ENCODE assay signal across 8 mouse cellular contexts in the genomic region with DNA sequence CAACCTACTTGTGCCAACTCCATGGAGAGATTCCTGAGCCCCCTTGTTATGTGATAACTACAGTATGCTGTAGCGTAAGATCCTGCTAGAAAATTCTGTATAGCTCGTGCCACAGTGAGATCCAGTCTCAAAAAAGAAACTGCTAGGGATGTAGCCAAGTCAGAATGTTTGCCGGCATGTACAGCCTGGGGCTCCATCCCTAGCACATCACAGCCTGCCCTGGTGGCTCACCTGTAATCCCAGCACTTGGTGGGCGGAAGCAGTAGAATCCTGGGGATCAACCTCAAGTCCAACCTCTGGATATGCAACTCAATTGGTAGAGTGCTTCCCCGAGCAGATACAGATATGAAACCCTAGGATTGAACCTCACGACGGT. TPM values are rescaled to one million over a fixed set of nuclear protein-coding genes. Genes with fewer than 3 reads are reported as not detected.
DNase-seq lines count a peak whose midpoint lies in the region; ATAC-seq and TF ChIP-seq lines count a peak whose summit lies in the region.

No protein-coding gene starts in this region.

- no peaks in the 10 kb centered on the region for H3K27me3 ChIP-seq in lung, embryonic 14.5 days (ENCODE audit: insufficient read depth, low read length)
- no peaks in the 10 kb centered on the region for H3K27me3 ChIP-seq in embryonic facial prominence, embryonic 13.5 days
- no peaks in the 10 kb centered on the region for H3K27me3 ChIP-seq in intestine, embryonic 15.5 days (replicated peaks)
- H3K27me3 ChIP-seq in neural tube, embryonic 13.5 days, result no peaks in the 10 kb centered on the region

- no peaks in the 10 kb centered on the region; the same call in 1 of the 2 replicates for H3K36me3 ChIP-seq in lung, embryonic 14.5 days (ENCODE audit: insufficient read depth)
- H3K36me3 ChIP-seq in embryonic facial prominence, embryonic 13.5 days, result peaks cover 6% of the 10 kb centered on the region; the same call in 1 of the 2 replicates
- no peaks in the 10 kb centered on the region for H3K36me3 ChIP-seq in intestine, embryonic 15.5 days
- no peaks in the 10 kb centered on the region for H3K36me3 ChIP-seq in neural tube, embryonic 13.5 days

- H3K4me1 ChIP-seq in lung, embryonic 14.5 days (ENCODE audit: insufficient read depth), result peaks cover 21% of the 10 kb centered on the region
- peaks cover 29% of the 10 kb centered on the region for H3K4me1 ChIP-seq in embryonic facial prominence, embryonic 13.5 days
- peaks cover 26% of the 10 kb centered on the region for H3K4me1 ChIP-seq in intestine, embryonic 15.5 days (replicated peaks)
- H3K4me1 ChIP-seq in neural tube, embryonic 13.5 days (replicated peaks), result peaks cover 34% of the 10 kb centered on the region

- peak overlapping the region; percentile 91 for H3K4me2 ChIP-seq in lung, embryonic 14.5 days
- H3K4me2 ChIP-seq in embryonic facial prominence, embryonic 13.5 days, result peak overlapping the region; percentile 86
- peak overlapping the region; percentile 86 for H3K4me2 ChIP-seq in intestine, embryonic 15.5 days (replicated peaks)
- H3K4me2 ChIP-seq in neural tube, embryonic 13.5 days, result peak overlapping the region; percentile 95

- no peak for DNase-seq in lung, embryonic 14.5 days
- DNase-seq in lung, postnatal 25 days (ENCODE audit: low spot score), result no peak
- DNase-seq in spleen, adult 12 weeks (ENCODE audit: low spot score), result no peak
- no peak for DNase-seq in B cell, adult 2 months
- DNase-seq in cerebellum, adult 11-12 months, result no peak

- H3K4me3 ChIP-seq in lung, embryonic 14.5 days (ENCODE audit: low read depth, low read length), result peak overlapping the region; percentile 99
- peak overlapping the region; percentile 99 for H3K4me3 ChIP-seq in embryonic facial prominence, embryonic 13.5 days
- peak overlapping the region; percentile 98 for H3K4me3 ChIP-seq in intestine, embryonic 15.5 days (replicated peaks)
- peak overlapping the region; percentile 100 for H3K4me3 ChIP-seq in neural tube, embryonic 13.5 days

- WGBS in lung, embryonic 14.5 days, result 14% methylated on average over 7 of the region's 7 CpGs
- WGBS in embryonic facial prominence, embryonic 13.5 days, result 14% methylated on average over 7 of the region's 7 CpGs
- WGBS in intestine, embryonic 15.5 days, result 11% methylated on average over 7 of the region's 7 CpGs
- 22% methylated on average over 7 of the region's 7 CpGs for WGBS in neural tube, embryonic 13.5 days

- H3K27ac ChIP-seq in lung, embryonic 14.5 days (ENCODE audit: low read depth), result peak overlapping the region; percentile 99
- peak overlapping the region; percentile 99 for H3K27ac ChIP-seq in embryonic facial prominence, embryonic 13.5 days
- peak overlapping the region; percentile 100 for H3K27ac ChIP-seq in intestine, embryonic 15.5 days
- peak overlapping the region; percentile 97 for H3K27ac ChIP-seq in neural tube, embryonic 13.5 days (replicated peaks)

- H3K9ac ChIP-seq in lung, embryonic 14.5 days, result peak overlapping the region; percentile 99
- peak overlapping the region; percentile 100 for H3K9ac ChIP-seq in embryonic facial prominence, embryonic 13.5 days
- peak overlapping the region; percentile 100 for H3K9ac ChIP-seq in intestine, embryonic 15.5 days
- peak overlapping the region; percentile 99 for H3K9ac ChIP-seq in neural tube, embryonic 13.5 days

- 0 out of 2 replicates have a peak, but pooled peaks have one; percentile 1 for TF ChIP-seq CTCF in lung, embryonic 14.5 days (IDR thresholded peaks at IDR 0.05; ENCODE audit: low read depth)

- no peaks in the 10 kb centered on the region for H3K9me3 ChIP-seq in lung, embryonic 14.5 days (ENCODE audit: low read depth, low read length)
- H3K9me3 ChIP-seq in embryonic facial prominence, embryonic 13.5 days, result no peaks in the 10 kb centered on the region
- no peaks in the 10 kb centered on the region for H3K9me3 ChIP-seq in intestine, embryonic 15.5 days
- no peaks in the 10 kb centered on the region for H3K9me3 ChIP-seq in neural tube, embryonic 13.5 days

- no peak for ATAC-seq in lung, embryonic 14.5 days (ENCODE audit: insufficient read depth)
- ATAC-seq in embryonic facial prominence, embryonic 13.5 days (ENCODE audit: insufficient number of reproducible peaks, insufficient read depth, low FRiP score, low TSS enrichment, low read depth), result no peak; the same call in 1 of the 2 replicates
- peak; percentile 32 for ATAC-seq in intestine, embryonic 15.5 days
- ATAC-seq in neural tube, embryonic 13.5 days (ENCODE audit: low read depth), result peak; percentile 65

RNA-seq across cellular contexts. Expression of a gene that starts 0.5 kb away (rescaled TPM):
- 588 and 606 TPM in 2 replicates for polyA plus RNA-seq in lung, embryonic 14.5 days (2014; fragmentation: Nextera tagmentation; extraction: Ambion mirVana)
- polyA plus RNA-seq in embryonic facial prominence, embryonic 13.5 days (2015; fragmentation: Nextera tagmentation; extraction: Ambion mirVana), result 439 and 458 TPM in 2 replicates
- 416 and 446 TPM in 2 replicates for polyA plus RNA-seq in intestine, embryonic 15.5 days (2015; fragmentation: Nextera tagmentation; extraction: Ambion mirVana)
- 437 and 456 TPM in 2 replicates for polyA plus RNA-seq in neural tube, embryonic 13.5 days (2015; fragmentation: Nextera tagmentation; extraction: Ambion mirVana)

Comparison
In these comparisons a context has a peak if more than half of its experiments do, and no peak if none do; other contexts are left out.
1. ATAC-seq: peak in intestine, embryonic 15.5 days (single experiment) and neural tube, embryonic 13.5 days (single experiment); none in lung, embryonic 14.5 days (single experiment) and embryonic facial prominence, embryonic 13.5 days (single experiment).
2. Peak in every context shown above with its lines, with median percentiles within 50 percentile points of each other: H3K27ac ChIP-seq, H3K4me2 ChIP-seq, H3K4me3 ChIP-seq and H3K9ac ChIP-seq.